Mouse (Mus musculus) limb, embryonic 11.5 days (tissue): ENCODE data around the gene Pim3. TPM values are rescaled to one million over a fixed set of nuclear protein-coding genes. Genes with fewer than 3 reads are reported as not detected.

Experiments
- ATAC-seq: fragments of 200-750 bp; cut with Nextera tagmentation; 2 replicates; pipeline ENCODE4 v1.8.0; 2017; ENCODE audit warnings: low read depth; ENCODE audit not compliant: insufficient number of reproducible peaks, low FRiP score, low TSS enrichment
- DNase-seq: peaks from one replicate; pipeline ENCODE4 v3.0.0-alpha.2; 2015; ENCODE audit warnings: low spot score
- H3K27ac ChIP-seq: fragments of 300-500 bp; sonication (generic); replicated peaks from 2 replicates; pipeline ENCODE4 v1.5.1; 2014; ENCODE audit warnings: low read depth, mild to moderate bottlenecking, low read length
- H3K27me3 ChIP-seq: fragments of 300-500 bp; sonication (generic); 2 replicates; pipeline ENCODE4 v1.6.1; 2014; ENCODE audit warnings: mild to moderate bottlenecking, low read length, mixed read lengths; ENCODE audit not compliant: control insufficient read depth, insufficient read depth
- H3K36me3 ChIP-seq: fragments of 300-500 bp; sonication (generic); 2 replicates; pipeline ENCODE4 v1.6.1; 2014; ENCODE audit warnings: mild to moderate bottlenecking, low read length, moderate library complexity, mixed read lengths; ENCODE audit not compliant: control insufficient read depth, insufficient read depth
- H3K4me1 ChIP-seq: fragments of 300-500 bp; sonication (generic); 2 replicates; pipeline ENCODE4 v1.6.1; 2014; ENCODE audit warnings: low read length, mixed read lengths; ENCODE audit not compliant: control insufficient read depth, insufficient read depth
- H3K4me2 ChIP-seq: fragments of 300-500 bp; sonication (generic); 2 replicates; pipeline ENCODE4 v1.6.1; 2014; ENCODE audit warnings: low read depth, mild to moderate bottlenecking, moderate library complexity; ENCODE audit not compliant: severe bottlenecking
- H3K4me3 ChIP-seq: fragments of 300-500 bp; sonication (generic); 2 replicates; pipeline ENCODE4 v1.5.1; 2014; ENCODE audit warnings: low read depth, low read length
- H3K9ac ChIP-seq: fragments of 300-500 bp; sonication (generic); 2 replicates; pipeline ENCODE4 v1.6.1; 2014; ENCODE audit warnings: mild to moderate bottlenecking, low read length
- H3K9me3 ChIP-seq: fragments of 300-500 bp; sonication (generic); 2 replicates; pipeline ENCODE4 v1.6.1; 2016; ENCODE audit warnings: low read length; ENCODE audit not compliant: control insufficient read depth
- WGBS: fragments of 180-500 bp; shearing (Covaris S2); extraction: QIAGEN DNeasy Blood & Tissue Kit; methylation state at CpG from one replicate; pipeline ENCODE4 v1.1.7; 2014; 5-methylcytosine and 5-hydroxymethylcytosine counted together
- polyA plus RNA-seq: library from polyadenylated mRNA; unstranded; fragments of >200 nt; fragmentation: Nextera tagmentation; extraction: Ambion mirVana; gene quantifications from 2 replicates; pipeline ENCODE4 v1.2.1, GENCODE M21; 2014

The Pim3 gene
- polyA plus RNA-seq, 1 experiment from 2014 or later, result 34.5 TPM

GRCm38 (mm10) chr15:88851507-88852149 is 10.4 kb upstream of the Pim3 start:
- no peak overlapping the region for H3K27ac ChIP-seq
- no peaks in the 10 kb centered on the region for H3K9me3 ChIP-seq
- H3K36me3 ChIP-seq, result no peaks in the 10 kb centered on the region
- no peak overlapping the region for H3K4me3 ChIP-seq
- H3K4me2 ChIP-seq, result no peak overlapping the region
- DNase-seq, result no peak
- H3K9ac ChIP-seq, result no peak overlapping the region
- WGBS, result 79% methylated on average over 10 of the region's 10 CpGs
- 0 out of 2 replicates have a peak, but pooled peaks cover 6% of the 10 kb centered on the region for H3K4me1 ChIP-seq
- ATAC-seq, result no peak
- no peaks in the 10 kb centered on the region for H3K27me3 ChIP-seq

- Histone ChIP-seq H3K4me1 (0 out of 2 replicates have a peak, but pooled peaks cover 6% of the 10 kb centered on the region), H3K27me3 (no peaks in the 10 kb centered on the region), H3K36me3 (no peaks in the 10 kb centered on the region), H3K9ac (no peak overlapping the region), H3K27ac (no peak overlapping the region), H3K4me2 (no peak overlapping the region), H3K4me3 (no peak overlapping the region), H3K9me3 (no peaks in the 10 kb centered on the region)
- 92% methylated on average over 9 of the region's 9 CpGs for WGBS
- no peak for ATAC-seq
- DNase-seq, result no peak
Observed at GRCm38 (mm10) chr15:88853106-88853505, 8.9 kb upstream of the Pim3 start.

DNA sequence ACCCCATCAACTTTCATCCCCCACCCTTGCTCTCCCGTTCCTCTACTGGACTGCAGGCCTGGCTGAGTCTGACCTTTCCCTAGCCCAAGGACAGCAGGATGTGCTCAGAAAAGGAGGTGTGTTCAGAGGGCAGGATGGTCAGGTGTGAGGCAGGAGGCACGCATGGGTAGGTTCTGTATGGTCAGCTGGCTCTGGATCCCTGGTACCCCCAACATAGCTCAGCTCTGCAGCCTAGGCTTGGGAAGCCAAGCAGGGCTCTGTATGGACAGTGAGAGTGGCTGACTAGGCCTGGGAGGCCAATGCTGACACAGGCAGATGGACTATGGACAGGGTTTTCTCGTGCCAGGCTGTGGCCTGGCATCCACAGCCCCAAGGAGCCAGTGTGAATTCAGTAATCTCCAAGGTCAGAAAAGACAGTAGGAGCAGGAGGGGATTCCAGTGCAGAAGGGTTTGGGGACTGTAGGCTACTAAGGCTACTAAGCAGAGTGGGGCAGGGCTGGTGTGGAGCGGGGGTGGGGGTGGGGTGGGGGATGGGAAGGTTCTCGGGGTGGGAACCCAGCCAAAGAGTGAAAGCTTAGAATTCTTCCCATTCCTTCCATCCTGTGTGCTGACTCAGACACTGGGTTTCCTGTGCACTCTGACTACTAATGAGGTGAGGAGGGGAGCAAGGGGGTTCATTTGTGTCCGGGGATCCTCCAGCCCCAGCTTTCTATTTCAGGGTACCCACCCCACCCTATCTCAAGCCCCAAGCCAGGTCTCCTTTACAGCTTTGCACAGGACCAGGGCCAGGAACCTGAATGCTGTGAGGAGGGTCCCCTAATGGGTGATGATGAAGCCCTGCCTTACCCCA is 7.6 kb upstream of the Pim3 start:
- Histone ChIP-seq H3K4me2 (no peak overlapping the region), H3K36me3 (no peaks in the 10 kb centered on the region), H3K9me3 (no peaks in the 10 kb centered on the region), H3K9ac (no peak overlapping the region), H3K27ac (no peak overlapping the region), H3K4me3 (no peak overlapping the region), H3K27me3 (no peaks in the 10 kb centered on the region), H3K4me1 (0 out of 2 replicates have a peak, but pooled peaks cover 6% of the 10 kb centered on the region)
- DNase-seq, result no peak
- WGBS, result 62% methylated on average over 6 of the region's 6 CpGs
- no peak for ATAC-seq

DNA sequence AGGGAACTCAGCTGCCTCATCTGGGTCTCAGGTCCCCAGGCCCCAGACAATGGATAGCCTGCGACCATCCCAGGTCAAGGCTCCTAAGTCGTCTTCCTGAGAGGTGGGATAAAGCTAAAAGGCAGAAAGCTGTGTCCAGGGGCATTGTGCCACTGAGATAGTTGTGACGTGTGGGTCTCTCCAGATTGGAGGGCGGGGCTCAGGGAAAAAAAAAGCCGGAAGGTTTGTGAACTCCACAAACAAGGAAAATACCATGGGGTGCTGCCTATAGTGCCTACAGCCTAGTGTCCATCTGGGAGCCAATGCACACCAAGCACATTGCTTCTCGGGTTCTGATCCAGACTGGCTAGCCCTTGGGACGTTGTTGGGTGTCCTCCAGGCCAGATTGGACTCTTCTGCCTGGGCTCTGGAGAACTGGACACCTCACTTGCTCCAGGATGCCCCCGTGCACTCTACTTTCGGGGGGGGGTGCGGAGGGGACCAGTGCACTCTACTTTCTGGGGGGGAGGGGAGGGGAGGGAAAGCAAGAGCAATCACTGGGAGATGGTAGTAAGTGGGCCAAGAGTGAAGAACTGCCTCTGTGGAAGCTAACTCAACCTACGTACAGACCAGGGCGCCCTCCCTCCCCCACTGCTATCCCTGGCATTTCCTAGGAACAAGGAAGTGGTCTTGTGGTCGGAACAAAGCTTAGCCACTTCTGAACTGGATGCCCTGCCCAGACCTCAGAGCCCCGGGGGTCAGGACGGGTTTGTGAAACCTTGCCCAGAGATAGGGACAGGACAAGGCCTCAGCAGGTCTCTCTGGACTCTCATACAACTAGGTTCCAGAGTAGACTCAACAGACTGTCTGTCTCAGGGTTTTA is 6.8 kb upstream of the Pim3 start:
- WGBS, result 81% methylated on average over 15 of the region's 15 CpGs
- H3K4me1 ChIP-seq, result 0 out of 2 replicates have a peak, but pooled peaks cover 6% of the 10 kb centered on the region
- no peaks in the 10 kb centered on the region for H3K9me3 ChIP-seq
- DNase-seq (no peak), ATAC-seq (no peak)
- H3K27me3 ChIP-seq, result no peaks in the 10 kb centered on the region
- no peaks in the 10 kb centered on the region for H3K36me3 ChIP-seq
- H3K27ac ChIP-seq, result no peak overlapping the region
- H3K9ac ChIP-seq, result no peak overlapping the region
- H3K4me2 ChIP-seq, result no peak overlapping the region
- H3K4me3 ChIP-seq, result no peak overlapping the region

DNA sequence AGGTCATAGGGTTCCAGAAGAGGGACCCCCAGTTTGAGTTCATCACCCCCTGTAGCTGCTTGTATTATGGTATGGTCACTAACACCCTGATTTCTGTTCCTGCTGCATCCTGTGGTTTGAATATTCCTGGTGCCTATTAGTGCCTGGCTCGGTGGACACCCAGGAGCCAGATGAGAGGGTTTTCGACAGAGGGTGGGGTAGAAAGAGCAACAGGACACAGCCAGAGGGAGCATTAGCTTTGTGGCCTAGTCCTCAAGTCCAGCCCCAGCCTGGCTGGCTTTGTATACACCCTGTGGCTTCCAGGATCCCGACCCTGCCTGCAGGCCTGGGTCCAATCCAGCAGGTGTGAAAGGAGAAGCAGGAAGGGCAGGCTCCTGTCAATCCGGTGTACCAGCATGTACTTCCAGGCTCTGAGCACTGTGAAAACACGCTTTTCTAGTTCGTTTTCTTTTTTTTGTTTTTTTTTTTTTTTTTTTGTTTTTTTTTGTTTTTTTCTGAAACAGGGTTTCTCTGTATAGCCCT is 6.0 kb upstream of the Pim3 start:
- H3K36me3 ChIP-seq, result no peaks in the 10 kb centered on the region
- DNase-seq, result no peak
- H3K27ac ChIP-seq, result no peak overlapping the region
- WGBS, result 79% methylated on average over 6 of the region's 6 CpGs
- no peak overlapping the region for H3K4me2 ChIP-seq
- ATAC-seq, result no peak
- H3K4me1 ChIP-seq, result 0 out of 2 replicates have a peak, but pooled peaks cover 6% of the 10 kb centered on the region
- H3K4me3 ChIP-seq, result no peak overlapping the region
- H3K27me3 ChIP-seq, result no peaks in the 10 kb centered on the region
- H3K9me3 ChIP-seq, result no peaks in the 10 kb centered on the region
- H3K9ac ChIP-seq, result no peak overlapping the region

- ATAC-seq (no peak), DNase-seq (no peak)
- H3K27me3 ChIP-seq, result no peaks in the 10 kb centered on the region
- 0 out of 2 replicates have a peak, but pooled peaks cover 2% of the 10 kb centered on the region for H3K4me1 ChIP-seq
- no peak overlapping the region for H3K27ac ChIP-seq
- no peaks in the 10 kb centered on the region for H3K9me3 ChIP-seq
- 88% methylated on average over 5 of the region's 5 CpGs for WGBS
- H3K36me3 ChIP-seq, result no peaks in the 10 kb centered on the region
- H3K4me2 ChIP-seq, result no peak overlapping the region
- H3K9ac ChIP-seq, result no peak overlapping the region
- no peak overlapping the region for H3K4me3 ChIP-seq
Observed at GRCm38 (mm10) chr15:88856613-88857012, 5.4 kb upstream of the Pim3 start.

GRCm38 (mm10) chr15:88857361-88857760 is 4.6 kb upstream of the Pim3 start:
- H3K27me3 ChIP-seq, result no peaks in the 10 kb centered on the region
- ATAC-seq (no peak), DNase-seq (no peak)
- no peak overlapping the region for H3K4me2 ChIP-seq
- no peak overlapping the region for H3K4me3 ChIP-seq
- H3K4me1 ChIP-seq, result 0 out of 2 replicates have a peak, but pooled peaks cover 2% of the 10 kb centered on the region
- WGBS, result 92% methylated on average over 7 of the region's 7 CpGs
- H3K9me3 ChIP-seq, result no peaks in the 10 kb centered on the region
- H3K36me3 ChIP-seq, result no peaks in the 10 kb centered on the region
- H3K9ac ChIP-seq, result no peak overlapping the region
- H3K27ac ChIP-seq, result no peak overlapping the region

GRCm38 (mm10) chr15:88858141-88858541 is 3.8 kb upstream of the Pim3 start:
- Histone ChIP-seq H3K27ac (no peak overlapping the region), H3K36me3 (no peaks in the 10 kb centered on the region), H3K4me3 (no peak overlapping the region), H3K9me3 (no peaks in the 10 kb centered on the region), H3K27me3 (no peaks in the 10 kb centered on the region), H3K4me1 (0 out of 2 replicates have a peak, but pooled peaks cover 4% of the 10 kb centered on the region), H3K9ac (no peak overlapping the region), H3K4me2 (no peak overlapping the region)
- WGBS, result 94% methylated on average over 3 of the region's 3 CpGs
- no peak for ATAC-seq
- no peak for DNase-seq
